Mouse (Mus musculus) E14TG2a.4 (cell line): Measurements from ENCODE around the gene Hsp90aa1.

Experiments
- H3K27me3 ChIP-seq: 2 replicates; pipeline ENCODE4 v1.6.1; 2014; ENCODE audit warnings: low read length, control low read depth; ENCODE audit not compliant: insufficient read depth
- H3K36me3 ChIP-seq: 2 replicates; pipeline ENCODE4 v1.6.1; 2014; ENCODE audit warnings: low read length, control low read depth; ENCODE audit not compliant: insufficient read depth
- H3K4me1 ChIP-seq: replicated peaks from 2 replicates; pipeline ENCODE4 v1.6.1; 2014; ENCODE audit warnings: low read depth, low read length, control low read depth
- H3K4me3 ChIP-seq: replicated peaks from 2 replicates; pipeline ENCODE4 v1.5.1; 2014; ENCODE audit warnings: mild to moderate bottlenecking, low read length
- H3K9me3 ChIP-seq: 2 replicates; pipeline ENCODE4 v1.6.1; 2014; ENCODE audit warnings: low read length, control low read depth
- CTCF ChIP-seq: conservative IDR thresholded peaks from 2 replicates; pipeline ENCODE4 v1.5.1; 2014; ENCODE audit warnings: low read length
- NANOG ChIP-seq: IDR thresholded peaks from 2 replicates; pipeline ENCODE4 v1.6.1; 2014; ENCODE audit warnings: borderline replicate concordance, low read length, mixed read lengths
- POU5F1 ChIP-seq: IDR thresholded peaks from 2 replicates; pipeline ENCODE4 v1.6.1; 2014; ENCODE audit warnings: low read length, borderline replicate concordance

The Hsp90aa1 gene

DNA sequence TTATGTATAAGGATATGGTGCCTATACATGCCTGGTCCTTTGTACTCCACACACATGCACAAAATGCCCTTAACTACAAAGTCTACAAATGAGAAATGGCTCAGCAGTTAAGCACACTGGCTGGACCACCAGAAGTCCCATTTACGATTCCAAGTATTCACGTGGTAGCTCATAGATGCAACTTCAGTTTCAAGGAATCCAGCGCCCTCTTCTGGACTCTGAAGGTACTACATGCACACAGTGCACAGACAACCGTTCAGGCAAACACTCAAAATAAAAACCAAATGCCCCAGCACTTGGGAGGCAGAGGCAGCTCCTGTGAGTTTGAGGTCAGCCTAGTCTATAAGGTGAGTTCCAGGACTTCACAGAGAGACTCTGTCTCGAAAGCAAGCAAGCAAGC lies 28.3 kb downstream of the Hsp90aa1 start:
- Histone ChIP-seq H3K27me3 (no peaks in the 10 kb centered on the region), H3K36me3 (peaks cover 14% of the 10 kb centered on the region), H3K4me1 (peaks cover 32% of the 10 kb centered on the region), H3K4me3 (no peak overlapping the region), H3K9me3 (no peaks in the 10 kb centered on the region)
- TF ChIP-seq CTCF (peak; percentile 98), NANOG (no peak)

DNA sequence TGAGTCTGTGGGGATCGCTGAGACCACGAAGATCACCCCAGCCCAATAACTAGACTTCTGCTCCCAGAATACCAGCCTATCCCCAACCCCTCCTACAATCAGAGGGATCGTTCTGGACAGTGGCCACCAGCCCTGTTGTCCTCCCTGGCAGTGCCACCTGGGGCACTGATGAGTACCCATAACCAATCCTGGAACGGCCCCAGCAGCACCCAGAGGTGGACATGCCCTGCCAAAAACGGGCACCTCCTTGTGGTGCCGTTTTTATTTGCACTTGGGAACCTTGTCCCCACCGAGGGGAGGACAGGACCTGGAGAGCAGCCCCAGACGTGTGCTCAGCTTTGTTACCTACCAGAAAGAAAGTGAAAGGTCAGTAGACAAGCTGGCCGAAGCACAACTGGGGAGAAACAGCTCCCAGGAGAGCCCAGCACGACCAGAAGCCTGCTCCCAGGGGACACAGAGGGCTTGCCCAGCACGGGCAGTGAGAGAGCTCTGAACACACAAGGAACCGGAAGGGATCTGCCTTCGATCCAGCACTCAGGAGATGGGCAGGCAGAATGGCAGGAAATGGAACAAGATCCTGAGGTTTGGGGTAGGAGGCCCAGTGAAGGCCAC lies 35.0 kb downstream of the Hsp90aa1 start:
- H3K4me1 ChIP-seq, result peaks cover 33% of the 10 kb centered on the region
- no peak overlapping the region for H3K4me3 ChIP-seq
- H3K9me3 ChIP-seq, result no peaks in the 10 kb centered on the region
- TF ChIP-seq NANOG (no peak), POU5F1 (no peak), CTCF (no peak)
- H3K27me3 ChIP-seq, result no peaks in the 10 kb centered on the region
- peaks cover 80% of the 10 kb centered on the region for H3K36me3 ChIP-seq

DNA sequence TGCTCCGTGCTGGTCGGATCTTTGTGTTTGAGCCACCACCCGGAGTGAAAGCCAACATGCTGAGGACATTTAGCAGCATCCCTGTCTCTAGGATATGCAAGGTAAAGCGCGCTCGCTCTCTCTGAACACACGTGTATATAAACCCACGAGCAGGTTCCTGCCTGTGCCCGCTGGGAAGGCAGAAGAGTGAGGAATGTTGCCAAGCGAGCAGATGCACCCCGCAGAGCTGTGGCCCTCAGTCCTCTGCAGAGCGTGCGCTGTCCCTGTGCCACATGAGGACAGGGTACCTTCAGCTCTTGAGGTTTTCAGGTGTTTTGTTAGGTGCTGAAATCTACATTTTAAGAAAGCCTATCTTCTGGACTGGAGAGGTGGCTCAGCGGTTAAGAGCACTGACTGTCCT lies 40.8 kb downstream of the Hsp90aa1 start:
- Histone ChIP-seq H3K36me3 (peaks cover 99% of the 10 kb centered on the region), H3K9me3 (no peaks in the 10 kb centered on the region), H3K27me3 (no peaks in the 10 kb centered on the region), H3K4me3 (no peak overlapping the region), H3K4me1 (peaks cover 34% of the 10 kb centered on the region)
- no peak for TF ChIP-seq NANOG
- TF ChIP-seq CTCF, result no peak
- no peak for TF ChIP-seq POU5F1

DNA sequence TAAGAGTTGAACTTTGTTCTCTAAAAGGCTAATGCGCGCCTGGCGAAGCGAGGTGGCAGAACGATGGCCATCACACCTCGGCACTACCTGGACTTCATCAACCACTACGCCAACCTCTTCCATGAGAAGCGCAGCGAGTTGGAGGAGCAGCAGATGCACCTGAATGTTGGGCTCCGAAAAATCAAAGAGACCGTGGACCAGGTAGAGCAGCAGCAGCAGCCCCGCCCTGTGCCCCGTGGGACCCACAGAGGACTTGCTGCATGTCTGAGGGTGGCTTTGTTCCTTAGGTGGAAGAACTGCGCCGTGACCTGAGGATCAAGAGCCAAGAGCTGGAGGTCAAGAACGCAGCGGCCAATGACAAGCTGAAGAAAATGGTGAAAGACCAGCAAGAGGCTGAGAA lies 51.1 kb downstream of the Hsp90aa1 start:
- H3K27me3 ChIP-seq, result no peaks in the 10 kb centered on the region
- no peak overlapping the region for H3K4me3 ChIP-seq
- no peaks in the 10 kb centered on the region for H3K4me1 ChIP-seq
- peaks cover 98% of the 10 kb centered on the region for H3K36me3 ChIP-seq
- TF ChIP-seq NANOG (no peak), POU5F1 (no peak), CTCF (no peak)
- H3K9me3 ChIP-seq, result peaks cover 5% of the 10 kb centered on the region; the same call in 1 of the 2 replicates

DNA sequence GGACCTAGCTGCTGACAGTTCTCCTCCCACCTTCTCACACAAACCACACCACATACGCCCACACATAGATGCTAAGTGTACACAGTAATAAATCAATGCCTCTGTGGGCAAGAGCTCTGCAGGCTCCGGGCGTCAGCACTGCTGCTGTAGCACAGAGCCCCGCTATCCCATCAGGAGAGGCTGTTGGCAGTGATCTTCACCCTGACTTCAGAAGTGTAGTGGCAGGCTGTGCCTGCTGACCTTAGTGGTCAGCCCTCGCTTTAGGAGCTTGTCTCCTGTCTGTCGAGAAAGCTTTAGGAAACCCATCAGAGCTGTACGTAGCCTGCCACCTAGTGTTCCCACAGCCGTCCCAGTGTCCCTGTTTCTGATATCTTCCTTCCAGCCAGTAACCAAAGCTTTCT lies 52.3 kb downstream of the Hsp90aa1 start:
- H3K27me3 ChIP-seq, result no peaks in the 10 kb centered on the region
- TF ChIP-seq CTCF (no peak), NANOG (no peak), POU5F1 (no peak)
- peaks cover 5% of the 10 kb centered on the region; the same call in 1 of the 2 replicates for H3K9me3 ChIP-seq
- H3K4me3 ChIP-seq, result no peak overlapping the region
- H3K36me3 ChIP-seq, result peaks cover 98% of the 10 kb centered on the region
- no peaks in the 10 kb centered on the region for H3K4me1 ChIP-seq
